Mouse (Mus musculus) common myeloid progenitor, adult 5-6 weeks (primary cell): Measurements from ENCODE around the gene Gm13083. TPM values are rescaled to one million over a fixed set of nuclear protein-coding genes. Genes with fewer than 3 reads are reported as not detected.
"Not testable (repeated sequence)": the region's sequence is repeated elsewhere in the genome, so short reads cannot be mapped to it uniquely, and the experiment has no call there.

Experiments used
- ATAC-seq: replicated peaks from 2 replicates; pipeline ENCODE4 v1.8.0; 2016; ENCODE audit warnings: low read depth, mild to moderate bottlenecking, moderate TSS enrichment, inconsistent platforms; ENCODE audit not compliant: poor library complexity, severe bottlenecking
- total RNA-seq: library from RNA; stranded (forward); fragments of 200-1000, 187-1606 nt; gene quantifications from 2 replicates; pipeline ENCODE4 v1.2.3, GENCODE M21; 2017

Gene Gm13083
- total RNA-seq = not detected in 2 replicates

GRCm38 (mm10) chr4:143614703-143615102 lies at the start of gene Gm13083:
Gene Gm13083, plus strand, starts transcription at chr4:143615003.
- ATAC-seq = not testable (repeated sequence)

DNA sequence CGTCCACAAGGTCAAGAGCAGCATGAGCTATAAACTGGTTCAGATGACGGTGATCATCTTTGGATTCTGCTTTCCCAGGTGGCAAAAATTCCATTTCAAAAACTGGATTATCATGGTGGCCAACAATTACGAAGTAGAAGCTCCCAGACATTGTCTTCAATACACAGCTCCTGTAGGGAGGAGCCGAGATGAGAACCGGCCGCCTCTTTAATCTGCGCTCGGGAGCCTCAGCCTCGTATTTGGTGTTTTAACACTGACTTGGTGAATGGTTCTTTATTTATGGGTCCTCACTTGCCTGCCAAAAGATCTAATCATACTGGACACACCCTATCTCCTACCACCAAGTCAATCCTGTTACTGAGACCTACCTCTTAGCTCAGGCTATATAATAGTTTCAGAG lies 2.9 kb upstream of the Gm13083 start:
- 0 out of 2 replicates have a peak, but pooled peaks have one; percentile 39 for ATAC-seq

GRCm38 (mm10) chr4:143618101-143618500 lies 3.3 kb downstream of the Gm13083 start:
- not testable (repeated sequence) for ATAC-seq

GRCm38 (mm10) chr4:143657146-143657545 lies 42.3 kb downstream of the Gm13083 start, which contains the start of gene Gm13088:
Gene Gm13088, minus strand, starts transcription at chr4:143657246.
- not testable (repeated sequence) for ATAC-seq

Other genes starting within 250 kb of the Gm13083 start
- not detected in 2 replicates for gene Pramel1, start 220.6 kb upstream of the Gm13083 start, total RNA-seq
- gene Pramef8, start 202.6 kb upstream of the Gm13083 start, total RNA-seq = 7.0 and 19.9 TPM in 2 replicates
- not detected in 2 replicates for gene Oog4, start 164.7 kb upstream of the Gm13083 start, total RNA-seq
- not detected in 2 replicates for gene Gm13043, start 103.7 kb upstream of the Gm13083 start, total RNA-seq
- not detected in 2 replicates for gene Gm13040, start 79.0 kb upstream of the Gm13083 start, total RNA-seq
- gene BC080695, start 63.3 kb upstream of the Gm13083 start, total RNA-seq = not detected in 2 replicates
- gene Gm13057, start 63.3 kb upstream of the Gm13083 start, total RNA-seq = not detected in 2 replicates
- gene Gm13088, start 42.2 kb downstream of the Gm13083 start, total RNA-seq = not detected in 2 replicates
- gene Gm13089, start 87.7 kb downstream of the Gm13083 start, total RNA-seq = not detected in 2 replicates
- gene Gm13078, start 104.5 kb downstream of the Gm13083 start, total RNA-seq = not detected in 2 replicates
- not detected in 2 replicates for gene Gm13023, start 174.3 kb downstream of the Gm13083 start, total RNA-seq
- gene Gm13084, start 201.1 kb downstream of the Gm13083 start, total RNA-seq = not detected in 2 replicates
- not detected in 2 replicates for gene Gm13103, start 231.5 kb downstream of the Gm13083 start, total RNA-seq